Mouse (Mus musculus) CH12.LX (cell line): Measurements from ENCODE around the gene Gab1. TPM values are rescaled to one million over a fixed set of nuclear protein-coding genes. Genes with fewer than 3 reads are reported as not detected.

Experiments used
- DNase-seq: peaks from one replicate; pipeline ENCODE4 v3.0.0-alpha.2; 2013; ENCODE audit errors: extremely low read depth
- H3K27ac ChIP-seq: 2 replicates; pipeline ENCODE4 v1.5.1; 2012; ENCODE audit warnings: low read depth, mild to moderate bottlenecking, control low read depth, moderate library complexity; ENCODE audit not compliant: insufficient read depth
- H3K27me3 ChIP-seq: replicated peaks from 2 replicates; pipeline ENCODE3; 2012; ENCODE audit warnings: inconsistent platforms
- H3K36me3 ChIP-seq, 2 experiments: replicated peaks in 1 of 2; 2 replicates each; pipeline versions ENCODE3 to v1.6.1; 2012; ENCODE audit warnings: inconsistent platforms in 1 of 2, low read length in 1 of 2, mild to moderate bottlenecking in 1 of 2, mixed read lengths in 1 of 2, moderate library complexity in 1 of 2; ENCODE audit not compliant: control insufficient read depth in 1 of 2, insufficient read depth in 1 of 2
- H3K4me1 ChIP-seq, 2 experiments: 2 replicates each; pipeline ENCODE4 v1.6.1; 2012; ENCODE audit warnings: inconsistent platforms in 1 of 2, moderate library complexity in 1 of 2; ENCODE audit not compliant: insufficient read depth in 2 of 2, control insufficient read depth in 1 of 2
- H3K4me2 ChIP-seq: 2 replicates; pipeline ENCODE4 v1.6.1; 2012; ENCODE audit warnings: low read depth, mild to moderate bottlenecking, control low read depth; ENCODE audit not compliant: poor library complexity, insufficient read depth, severe bottlenecking
- H3K4me3 ChIP-seq, 3 experiments: fragments of 150-350 bp in 1 of 3; sonication (generic) in 1 of 3; replicated peaks in 1 of 3; 2 replicates each; pipeline versions ENCODE3 to v1.5.1; 2011 to 2012; ENCODE audit warnings: low read depth in 2 of 3, low read length in 2 of 3, mild to moderate bottlenecking in 2 of 3, moderate library complexity in 2 of 3, control low read depth in 1 of 3, improper control_type of control experiment in 1 of 3, inconsistent platforms in 1 of 3, mixed read lengths in 1 of 3; ENCODE audit not compliant: poor library complexity in 1 of 3
- H3K79me2 ChIP-seq: replicated peaks from 2 replicates; pipeline ENCODE4 v1.6.1; 2012; ENCODE audit warnings: mild to moderate bottlenecking, moderate library complexity; ENCODE audit not compliant: control insufficient read depth, poor library complexity, insufficient read depth, severe bottlenecking; ENCODE audit errors: extremely low read depth
- H3K9ac ChIP-seq: 2 replicates; pipeline ENCODE4 v1.6.1; 2012; ENCODE audit warnings: low read depth, mild to moderate bottlenecking, control low read depth, moderate library complexity; ENCODE audit not compliant: insufficient read depth
- H3K9me3 ChIP-seq: replicated peaks from 2 replicates; pipeline ENCODE3; 2012; ENCODE audit warnings: low read length, inconsistent platforms, mixed read lengths
- BHLHE40 ChIP-seq: IDR thresholded peaks from 2 replicates; pipeline ENCODE4 v1.6.1; 2011; ENCODE audit warnings: mild to moderate bottlenecking, low read depth, low read length, improper control_type of control experiment
- CTCF ChIP-seq, 2 experiments: IDR thresholded peaks in 1 of 2; conservative IDR thresholded peaks in 1 of 2; 2 replicates each; pipeline ENCODE4 v1.5.1; 2011 to 2012; ENCODE audit warnings: low read depth in 2 of 2, low read length in 2 of 2, improper control_type of control experiment in 1 of 2, inconsistent platforms in 1 of 2, mild to moderate bottlenecking in 1 of 2, moderate library complexity in 1 of 2
- GABPA ChIP-seq: IDR thresholded peaks from 2 replicates; pipeline ENCODE4 v1.6.1; 2012; ENCODE audit warnings: low read depth, low read length, improper control_type of control experiment, inconsistent platforms; ENCODE audit not compliant: insufficient replicate concordance
- IRF4 ChIP-seq: IDR thresholded peaks from 2 replicates; pipeline ENCODE4 v1.6.1; 2014; ENCODE audit warnings: low read depth, mild to moderate bottlenecking, inconsistent platforms, low read length, improper control_type of control experiment
- JUN ChIP-seq: IDR thresholded peaks from 2 replicates; pipeline ENCODE4 v1.6.1; 2011; ENCODE audit warnings: low read depth, mild to moderate bottlenecking, low read length, improper control_type of control experiment, moderate library complexity; ENCODE audit not compliant: insufficient read depth
- JUND ChIP-seq: conservative IDR thresholded peaks from 2 replicates; pipeline ENCODE4 v1.6.1; 2011; ENCODE audit warnings: low read depth, low read length, improper control_type of control experiment
- MAFK ChIP-seq: IDR thresholded peaks from 2 replicates; pipeline ENCODE4 v1.6.1; 2011; ENCODE audit warnings: low read length, improper control_type of control experiment; ENCODE audit not compliant: insufficient replicate concordance
- MAZ ChIP-seq: IDR thresholded peaks from 2 replicates; pipeline ENCODE4 v1.6.1; 2012; ENCODE audit warnings: low read depth, mild to moderate bottlenecking, inconsistent platforms, low read length, improper control_type of control experiment, moderate library complexity
- PAX5 ChIP-seq: IDR thresholded peaks from 2 replicates; pipeline ENCODE4 v1.6.1; 2012; ENCODE audit warnings: low read length, inconsistent platforms, mixed read lengths
- POLR2A ChIP-seq: IDR thresholded peaks from 2 replicates; pipeline ENCODE4 v1.6.1; 2011; ENCODE audit warnings: low read depth, mild to moderate bottlenecking, improper control_type of control experiment, low read length
- POLR2AphosphoS2 ChIP-seq: IDR thresholded peaks from 2 replicates; pipeline ENCODE4 v1.6.1; 2011; ENCODE audit warnings: low read depth, low read length, improper control_type of control experiment
- RAD21 ChIP-seq: IDR thresholded peaks from 2 replicates; pipeline ENCODE4 v1.6.1; 2011; ENCODE audit warnings: low read depth, mild to moderate bottlenecking, low read length, improper control_type of control experiment, moderate library complexity
- SIN3A ChIP-seq: IDR thresholded peaks from 2 replicates; pipeline ENCODE4 v1.6.1; 2012; ENCODE audit warnings: low read length, improper control_type of control experiment, inconsistent platforms
- SMC3 ChIP-seq: IDR thresholded peaks from 2 replicates; pipeline ENCODE4 v1.6.1; 2011; ENCODE audit warnings: low read depth, low read length, improper control_type of control experiment
- UBTF ChIP-seq: IDR thresholded peaks from 2 replicates; pipeline ENCODE4 v1.6.1; 2012; ENCODE audit warnings: low read depth, mild to moderate bottlenecking, inconsistent platforms, low read length, improper control_type of control experiment, moderate library complexity
- USF1 ChIP-seq: IDR thresholded peaks from 2 replicates; pipeline ENCODE4 v1.6.1; 2014; ENCODE audit warnings: low read depth, mild to moderate bottlenecking, inconsistent platforms, low read length, improper control_type of control experiment
- USF2 ChIP-seq: conservative IDR thresholded peaks from 2 replicates; pipeline ENCODE4 v1.6.1; 2011; ENCODE audit warnings: low read depth, low read length, improper control_type of control experiment
- ZC3H11A ChIP-seq: IDR thresholded peaks from 2 replicates; pipeline ENCODE4 v1.6.1; 2012; ENCODE audit warnings: low read depth, mild to moderate bottlenecking, inconsistent platforms, low read length, improper control_type of control experiment
- ZKSCAN1 ChIP-seq: IDR thresholded peaks from 2 replicates; pipeline ENCODE4 v1.6.1; 2012; ENCODE audit warnings: low read depth, inconsistent platforms, low read length, improper control_type of control experiment, borderline replicate concordance
- ZMIZ1 ChIP-seq: IDR thresholded peaks from 2 replicates; pipeline ENCODE4 v1.6.1; 2012; ENCODE audit warnings: low read depth, mild to moderate bottlenecking, inconsistent platforms, low read length, improper control_type of control experiment
- ZNF384 ChIP-seq: IDR thresholded peaks from 2 replicates; pipeline ENCODE4 v1.6.1; 2012; ENCODE audit warnings: low read depth, low read length, improper control_type of control experiment, inconsistent platforms
- dilution Hi-C: fragments of 300-500 bp; cut with MboI; formaldehyde crosslinking; loops from 2 replicates; pipeline ENCODE4 v1.14.3; 2020; ENCODE audit warnings: low sequenced_read_pairs; ENCODE audit not compliant: extremely low pct_unique_long_range_greater_than_20kb, extremely low pct_ligation_motif_present
- in situ Hi-C: fragments of 300-500 bp; cut with MboI; formaldehyde crosslinking; loops from 3 replicates; pipeline ENCODE4 v1.14.3; 2019; ENCODE audit warnings: low sequenced_read_pairs, low pct_ligation_motif_present, low pct_unique_long_range_greater_than_20kb, mixed read lengths
- polyA plus RNA-seq: library from polyadenylated mRNA; unstranded; fragments of >175 nt; gene quantifications from 2 replicates; pipeline ENCODE4 v1.2.1, GENCODE M21; 2012; ENCODE audit warnings: low read depth; ENCODE audit not compliant: insufficient read length
- total RNA-seq, 2 experiments: library from RNA; depleted of rRNA; stranded (reverse); fragments of 300-350 nt in 1 of 2; fragments of >200 nt in 1 of 2; gene quantifications; 2 replicates each; pipeline ENCODE4 v1.2.3; 2012 to 2014

Gene Gab1
- total and polyA plus RNA-seq, 3 experiments, result 0.08 TPM; not detected in 2

DNA sequence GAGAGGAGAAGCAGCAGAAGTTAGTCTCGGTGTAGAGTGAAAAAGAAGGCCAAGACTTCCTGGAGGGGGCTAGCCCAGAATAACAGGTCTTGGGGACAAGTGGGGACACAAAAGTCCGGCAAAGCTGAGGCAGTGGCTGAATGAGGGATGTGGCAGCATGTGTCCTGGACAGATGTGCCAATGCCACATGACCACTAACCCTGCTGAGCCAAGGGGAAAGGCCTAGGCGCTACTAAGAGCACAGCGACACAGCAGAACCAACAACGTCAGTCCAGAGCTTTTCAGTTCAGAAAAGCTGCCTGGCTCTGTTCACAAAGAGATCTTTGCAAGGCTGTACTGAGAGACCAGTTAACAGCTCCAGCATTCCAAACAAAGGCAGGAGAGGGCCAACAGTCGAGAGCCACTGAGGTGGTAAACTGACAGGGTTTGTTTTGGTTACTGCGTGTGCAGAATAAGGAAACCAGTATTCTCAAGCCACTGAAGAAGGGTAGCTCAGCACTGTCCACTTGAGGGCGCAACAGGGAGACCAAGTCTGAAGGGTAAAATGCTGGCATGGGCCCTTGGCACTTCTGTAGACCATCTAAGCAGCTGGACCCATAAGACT, 15.0 kb downstream of the Gab1 start:
- Histone ChIP-seq H3K79me2 (no peaks in the 10 kb centered on the region), H3K9ac (no peak overlapping the region), H3K4me1 (no peaks in the 10 kb centered on the region), H3K4me3 (no peak overlapping the region), H3K27ac (no peak overlapping the region), H3K36me3 (no peaks in the 10 kb centered on the region), H3K27me3 (no peaks in the 10 kb centered on the region), H3K4me2 (no peak overlapping the region), H3K9me3 (no peaks in the 10 kb centered on the region)
- DNase-seq, result no peak
- in situ Hi-C loops, result no loop called here
- TF ChIP-seq MAZ, result no peak
- TF ChIP-seq ZC3H11A, result no peak
- TF ChIP-seq JUN, result no peak
- no peak for TF ChIP-seq USF1
- no peak for TF ChIP-seq UBTF
- TF ChIP-seq ZKSCAN1, result no peak
- TF ChIP-seq SIN3A, result no peak
- no peak for TF ChIP-seq ZNF384
- TF ChIP-seq SMC3, result peak; percentile 18; the same call in 1 of the 2 replicates
- peak in 1 of 2 experiments; percentile 43; a peak in 2 of 4 replicates for TF ChIP-seq CTCF (conservative IDR thresholded peaks at IDR 0.05 in 1 of 2, IDR thresholded peaks at IDR 0.05 in 1 of 2; ENCODE audit: low read depth in 2 of 2, low read length in 2 of 2)
- dilution Hi-C loops, result no loop called here

DNA sequence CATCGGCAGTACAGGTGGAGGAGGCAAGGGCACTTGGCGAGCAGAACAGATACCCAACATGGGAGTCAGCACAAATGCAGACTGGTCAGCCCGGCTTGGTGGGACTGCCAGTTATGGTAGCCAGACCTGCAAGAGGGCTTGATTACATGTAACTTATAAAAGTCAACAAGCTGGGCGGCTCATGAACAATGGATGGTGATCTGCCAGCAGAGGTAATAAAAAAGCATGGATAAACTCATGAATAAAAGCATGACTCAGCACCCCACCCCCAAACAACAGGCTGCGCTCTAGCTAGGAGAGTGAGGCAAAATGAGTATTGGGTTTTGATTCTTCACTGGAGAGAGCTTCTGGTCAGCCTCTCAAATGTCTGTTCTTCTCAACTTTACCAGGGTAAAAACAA, 16.9 kb downstream of the Gab1 start:
- TF ChIP-seq PAX5, result no peak
- no peak for TF ChIP-seq POLR2A
- no peak for TF ChIP-seq JUND
- TF ChIP-seq POLR2AphosphoS2, result no peak
- no peak for TF ChIP-seq BHLHE40
- no peak for TF ChIP-seq RAD21
- TF ChIP-seq USF2, result no peak
- TF ChIP-seq MAFK, result no peak
- TF ChIP-seq ZMIZ1, result no peak
- TF ChIP-seq GABPA, result no peak
- no peak for TF ChIP-seq IRF4
- no peak for DNase-seq
- no peaks in the 10 kb centered on the region for H3K36me3 ChIP-seq
- no peaks in the 10 kb centered on the region for H3K79me2 ChIP-seq
- no peaks in the 10 kb centered on the region for H3K27me3 ChIP-seq
- H3K4me2 ChIP-seq, result no peak overlapping the region
- dilution Hi-C loops (no loop called here), in situ Hi-C loops (no loop called here)
- no peaks in the 10 kb centered on the region for H3K4me1 ChIP-seq
- no peak overlapping the region for H3K4me3 ChIP-seq
- H3K27ac ChIP-seq, result no peak overlapping the region
- no peak overlapping the region for H3K9ac ChIP-seq
- no peaks in the 10 kb centered on the region for H3K9me3 ChIP-seq
